Mouse (Mus musculus) midbrain, embryonic 13.5 days (tissue): Measurements from ENCODE around the gene Mettl7b. TPM values are rescaled to one million over a fixed set of nuclear protein-coding genes. Genes with fewer than 3 reads are reported as not detected.

Source experiments
- ATAC-seq: fragments of 200-750 bp; cut with Nextera tagmentation; 2 replicates; pipeline ENCODE4 v1.8.0; 2017; ENCODE audit warnings: mild to moderate bottlenecking, moderate TSS enrichment, moderate library complexity
- H3K27ac ChIP-seq: fragments of 300-500 bp; sonication (generic); 2 replicates; pipeline ENCODE4 v1.5.1; 2015; ENCODE audit warnings: inconsistent platforms, mild to moderate bottlenecking, moderate library complexity
- H3K27me3 ChIP-seq: fragments of 300-500 bp; sonication (generic); 2 replicates; pipeline ENCODE4 v1.6.1; 2015; ENCODE audit warnings: mild to moderate bottlenecking, inconsistent platforms
- H3K36me3 ChIP-seq: fragments of 300-500 bp; sonication (generic); 2 replicates; pipeline ENCODE4 v1.6.1; 2015; ENCODE audit warnings: mild to moderate bottlenecking, inconsistent platforms
- H3K4me1 ChIP-seq: fragments of 300-500 bp; sonication (generic); replicated peaks from 2 replicates; pipeline ENCODE4 v1.6.1; 2015; ENCODE audit warnings: inconsistent platforms
- H3K4me2 ChIP-seq: fragments of 300-500 bp; sonication (generic); replicated peaks from 2 replicates; pipeline ENCODE4 v1.6.1; 2015; ENCODE audit warnings: moderate library complexity, mild to moderate bottlenecking, inconsistent platforms
- H3K4me3 ChIP-seq: fragments of 300-500 bp; sonication (generic); replicated peaks from 2 replicates; pipeline ENCODE4 v1.5.1; 2015; ENCODE audit warnings: mild to moderate bottlenecking, inconsistent platforms
- H3K9ac ChIP-seq: fragments of 300-500 bp; sonication (generic); replicated peaks from 2 replicates; pipeline ENCODE4 v1.6.1; 2015; ENCODE audit warnings: mild to moderate bottlenecking, inconsistent platforms
- H3K9me3 ChIP-seq: fragments of 300-500 bp; sonication (generic); 2 replicates; pipeline ENCODE4 v1.6.1; 2016; ENCODE audit warnings: mild to moderate bottlenecking, inconsistent platforms
- WGBS: fragments of 180-500 bp; shearing (Covaris S2); methylation state at CpG from one replicate; pipeline ENCODE4 v1.1.7; 2015; 5-methylcytosine and 5-hydroxymethylcytosine counted together
- polyA plus RNA-seq: library from polyadenylated mRNA; unstranded; fragments of >200 nt; fragmentation: Nextera tagmentation; extraction: Ambion mirVana; gene quantifications from 2 replicates; pipeline ENCODE4 v1.2.1, GENCODE M21; 2015

Mettl7b gene
- polyA plus RNA-seq, 1 experiment from 2014 or later, result not detected

- Histone ChIP-seq H3K4me3 (no peak overlapping the region), H3K27me3 (peaks cover 9% of the 10 kb centered on the region), H3K9me3 (no peaks in the 10 kb centered on the region), H3K4me1 (peaks cover 21% of the 10 kb centered on the region), H3K27ac (peak overlapping the region; percentile 25; the same call in 1 of the 2 replicates), H3K36me3 (peaks cover 11% of the 10 kb centered on the region), H3K9ac (no peak overlapping the region), H3K4me2 (no peak overlapping the region)
- 9% methylated on average over 5 of the region's 5 CpGs for WGBS
- peak; percentile 9; the same call in 1 of the 2 replicates for ATAC-seq
Observed at GRCm38 (mm10) chr10:128913219-128913618, 47.6 kb downstream of the Mettl7b start.

DNA sequence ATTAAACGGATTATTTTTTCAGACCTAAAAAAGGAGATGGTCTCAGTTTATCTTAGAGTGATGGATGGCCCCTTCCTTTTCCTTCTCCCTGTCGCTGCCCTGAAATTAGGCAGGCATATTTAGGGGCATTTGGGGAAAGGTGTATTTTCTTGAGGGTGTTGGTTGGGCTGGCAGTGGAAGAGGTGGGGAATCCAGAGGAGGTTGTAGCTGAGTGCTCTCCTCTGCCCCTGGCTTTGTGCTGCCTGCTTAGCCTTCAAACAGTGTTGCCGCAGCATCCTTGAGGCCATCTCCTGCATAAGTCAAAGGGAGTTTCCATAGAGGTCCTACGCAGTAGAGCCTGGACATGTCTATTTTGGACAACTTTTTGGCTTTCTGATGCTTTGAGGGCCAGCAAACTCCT is 48.0 kb downstream of the Mettl7b start:
- Histone ChIP-seq H3K36me3 (peaks cover 7% of the 10 kb centered on the region), H3K27me3 (peaks cover 13% of the 10 kb centered on the region), H3K9me3 (no peaks in the 10 kb centered on the region), H3K4me1 (peaks cover 19% of the 10 kb centered on the region), H3K4me3 (no peak overlapping the region), H3K4me2 (no peak overlapping the region), H3K27ac (peak overlapping the region; percentile 25; the same call in 1 of the 2 replicates), H3K9ac (no peak overlapping the region)
- no peak for ATAC-seq
- 84% methylated on average over 4 of the region's 4 CpGs for WGBS

- no peak overlapping the region for H3K27ac ChIP-seq
- peaks cover 1% of the 10 kb centered on the region; the same call in 1 of the 2 replicates for H3K36me3 ChIP-seq
- no peaks in the 10 kb centered on the region for H3K9me3 ChIP-seq
- WGBS, result 89% methylated on average over 4 of the region's 4 CpGs
- H3K9ac ChIP-seq, result no peak overlapping the region
- H3K4me3 ChIP-seq, result no peak overlapping the region
- H3K4me1 ChIP-seq, result peaks cover 19% of the 10 kb centered on the region
- ATAC-seq, result no peak
- no peak overlapping the region for H3K4me2 ChIP-seq
- H3K27me3 ChIP-seq, result peaks cover 15% of the 10 kb centered on the region
Observed at GRCm38 (mm10) chr10:128912268-128912667, 48.5 kb downstream of the Mettl7b start.

DNA sequence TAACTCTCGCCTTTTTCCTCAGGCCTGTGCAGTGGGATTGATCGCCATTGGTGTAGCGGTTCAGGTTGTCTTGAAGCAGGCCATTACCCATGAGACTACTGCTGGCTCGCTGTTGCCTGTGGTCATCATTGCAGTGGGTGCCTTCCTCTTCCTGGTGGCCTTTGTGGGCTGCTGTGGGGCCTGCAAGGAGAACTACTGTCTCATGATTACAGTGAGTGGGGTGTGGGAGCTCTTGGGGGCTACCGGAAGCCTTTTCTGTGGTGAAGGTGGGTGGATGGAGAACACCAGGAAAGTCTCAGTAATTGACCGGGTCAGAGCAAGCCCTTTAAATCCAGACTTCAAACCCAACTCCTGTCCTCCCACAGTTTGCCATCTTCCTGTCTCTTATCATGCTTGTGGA is 49.4 kb downstream of the Mettl7b start:
- H3K36me3 ChIP-seq, result no peaks in the 10 kb centered on the region
- H3K9me3 ChIP-seq, result no peaks in the 10 kb centered on the region
- H3K27me3 ChIP-seq, result peaks cover 15% of the 10 kb centered on the region
- H3K4me2 ChIP-seq, result peak overlapping the region; percentile 86
- no peak overlapping the region for H3K27ac ChIP-seq
- no peak for ATAC-seq
- H3K9ac ChIP-seq, result no peak overlapping the region
- WGBS, result 95% methylated on average over 6 of the region's 6 CpGs
- H3K4me3 ChIP-seq, result no peak overlapping the region
- peaks cover 19% of the 10 kb centered on the region for H3K4me1 ChIP-seq

DNA sequence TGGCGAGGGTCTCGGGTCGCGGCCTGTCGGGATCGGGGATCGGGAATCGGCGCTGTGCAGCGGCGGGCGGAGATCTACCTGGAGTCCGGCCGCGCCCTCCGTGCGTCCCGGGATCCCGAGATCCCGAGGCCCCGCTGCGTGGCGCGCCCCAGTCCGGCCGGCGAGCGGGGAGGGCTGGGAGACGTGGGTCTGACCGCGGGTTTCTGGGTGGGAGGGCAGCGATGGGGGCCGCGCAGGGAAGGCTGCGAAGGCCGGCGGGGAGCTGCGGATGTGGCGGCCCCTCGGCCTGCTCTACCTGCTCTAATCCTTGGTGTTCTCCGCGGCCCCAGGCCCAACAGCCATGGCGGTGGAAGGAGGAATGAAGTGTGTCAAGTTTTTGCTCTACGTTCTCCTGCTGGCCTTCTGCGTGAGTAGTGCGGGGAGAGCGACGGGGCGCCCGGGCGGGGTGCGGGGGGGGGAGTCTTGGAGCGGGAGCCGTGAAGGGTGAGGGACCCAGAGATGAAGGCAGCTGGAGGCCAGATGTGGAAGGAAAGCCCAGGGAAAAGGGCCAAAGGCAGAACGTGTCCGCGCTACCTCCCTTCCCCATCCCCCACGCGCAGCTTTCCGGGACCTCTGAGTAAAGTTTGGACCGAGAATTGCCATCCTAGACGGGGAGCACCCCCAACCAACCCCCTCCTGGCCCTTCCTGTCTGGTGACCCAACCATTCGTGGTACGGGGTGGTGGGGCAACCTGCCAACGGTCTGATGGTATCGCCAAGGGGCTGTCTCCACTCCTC is 50.5 kb downstream of the Mettl7b start:
- peak overlapping the region; percentile 76 for H3K4me3 ChIP-seq
- peak overlapping the region; percentile 21; the same call in 1 of the 2 replicates for H3K27ac ChIP-seq
- WGBS, result 2% methylated on average over 53 of the region's 66 CpGs
- peaks cover 19% of the 10 kb centered on the region for H3K4me1 ChIP-seq
- peak overlapping the region; percentile 86 for H3K4me2 ChIP-seq
- ATAC-seq, result peak; percentile 31
- peak overlapping the region; percentile 85 for H3K9ac ChIP-seq
- H3K36me3 ChIP-seq, result no peaks in the 10 kb centered on the region
- no peaks in the 10 kb centered on the region for H3K9me3 ChIP-seq
- peaks cover 15% of the 10 kb centered on the region for H3K27me3 ChIP-seq

GRCm38 (mm10) chr10:128909567-128910028 is 51.2 kb downstream of the Mettl7b start:
- H3K9me3 ChIP-seq, result no peaks in the 10 kb centered on the region
- peaks cover 19% of the 10 kb centered on the region for H3K4me1 ChIP-seq
- 1% methylated on average over 39 of the region's 41 CpGs for WGBS
- H3K27ac ChIP-seq, result peak overlapping the region; percentile 21; the same call in 1 of the 2 replicates
- H3K36me3 ChIP-seq, result no peaks in the 10 kb centered on the region
- peaks cover 15% of the 10 kb centered on the region for H3K27me3 ChIP-seq
- H3K4me2 ChIP-seq, result peak overlapping the region; percentile 86
- peak overlapping the region; percentile 85 for H3K9ac ChIP-seq
- peak; percentile 69 for ATAC-seq
- peak overlapping the region; percentile 76 for H3K4me3 ChIP-seq

DNA sequence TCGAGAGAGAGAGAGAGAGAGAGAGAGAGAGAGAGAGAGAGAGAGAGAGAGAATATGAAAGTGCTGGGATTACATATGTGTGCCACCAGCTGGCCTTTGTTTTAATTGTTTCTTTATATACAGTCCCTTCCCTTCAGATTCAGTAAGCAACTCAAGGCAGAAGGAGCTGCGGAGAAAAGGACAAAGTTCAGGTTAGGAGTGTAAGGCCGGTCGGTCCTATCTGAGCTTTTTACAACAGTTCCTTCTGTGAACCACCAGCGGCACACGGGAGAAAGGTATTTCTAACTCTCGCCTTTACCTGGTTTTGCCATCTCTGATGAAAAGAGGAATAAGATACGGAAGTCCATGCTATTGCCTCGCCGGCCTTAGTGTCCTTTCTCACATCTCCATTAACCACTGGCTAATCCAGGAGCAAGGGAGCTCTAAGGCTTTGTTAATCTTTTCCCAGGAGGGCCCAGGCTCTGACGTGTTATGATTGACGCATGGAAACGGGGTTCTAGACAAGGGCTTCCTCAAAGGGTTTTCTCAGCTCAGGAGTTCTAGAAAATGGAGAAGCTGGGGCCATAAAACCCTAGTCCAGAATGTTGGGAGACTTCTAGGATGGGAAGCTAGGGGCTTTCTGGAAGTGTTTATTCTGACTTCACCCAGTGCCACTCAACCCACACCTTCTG is 51.9 kb downstream of the Mettl7b start:
- no peaks in the 10 kb centered on the region for H3K9me3 ChIP-seq
- H3K4me1 ChIP-seq, result peaks cover 19% of the 10 kb centered on the region
- no peak overlapping the region for H3K27ac ChIP-seq
- WGBS, result 54% methylated on average over 13 of the region's 13 CpGs
- H3K4me2 ChIP-seq, result peak overlapping the region; percentile 86
- H3K27me3 ChIP-seq, result peaks cover 15% of the 10 kb centered on the region
- H3K4me3 ChIP-seq, result peak overlapping the region; percentile 76
- no peaks in the 10 kb centered on the region for H3K36me3 ChIP-seq
- no peak for ATAC-seq
- peak overlapping the region; percentile 85; the same call in 1 of the 2 replicates for H3K9ac ChIP-seq

Other genes starting within 250 kb of the Mettl7b start
- 5.0 TPM in 2 replicates for gene Dgka, start 216.1 kb downstream of the Mettl7b start, polyA plus RNA-seq
- gene Pym1, start 213.1 kb downstream of the Mettl7b start, polyA plus RNA-seq, result 50.6 and 51.8 TPM in 2 replicates
- 0.32 and 0.48 TPM in 2 replicates for gene Mmp19, start 170.1 kb downstream of the Mettl7b start, polyA plus RNA-seq
- 54.1 and 56.3 TPM in 2 replicates for gene Dnajc14, start 156.9 kb downstream of the Mettl7b start, polyA plus RNA-seq
- 17.4 and 17.5 TPM in 2 replicates for gene Tmem198b, start 156.6 kb downstream of the Mettl7b start, polyA plus RNA-seq
- gene Sarnp, start 143.7 kb downstream of the Mettl7b start, polyA plus RNA-seq, result 203 and 209 TPM in 2 replicates
- 29.3 and 31.3 TPM in 2 replicates for gene Ormdl2, start 139.3 kb downstream of the Mettl7b start, polyA plus RNA-seq
- 11.2 and 11.7 TPM in 2 replicates for gene Gdf11, start 69.3 kb downstream of the Mettl7b start, polyA plus RNA-seq
- gene Cd63, start 60.0 kb downstream of the Mettl7b start, polyA plus RNA-seq, result 127 and 141 TPM in 2 replicates
- 14.8 and 20.9 TPM in 2 replicates for gene Rdh5, start 38.1 kb downstream of the Mettl7b start, polyA plus RNA-seq
- 266 and 289 TPM in 2 replicates for gene Bloc1s1, start 37.0 kb downstream of the Mettl7b start, polyA plus RNA-seq
- gene Itga7, start 27.2 kb downstream of the Mettl7b start, polyA plus RNA-seq, result 1.7 and 2.5 TPM in 2 replicates
- not detected in 2 replicates for gene Olfr9, start 28.4 kb upstream of the Mettl7b start, polyA plus RNA-seq
- gene Olfr763, start 49.8 kb upstream of the Mettl7b start, polyA plus RNA-seq, result not detected in 2 replicates
- gene Olfr764-ps1, start 78.9 kb upstream of the Mettl7b start, polyA plus RNA-seq, result not detected in 2 replicates
- gene Olfr765, start 89.0 kb upstream of the Mettl7b start, polyA plus RNA-seq, result not detected in 2 replicates
- not detected in 2 replicates for gene Olfr766-ps1, start 108.0 kb upstream of the Mettl7b start, polyA plus RNA-seq
- gene Olfr767, start 121.9 kb upstream of the Mettl7b start, polyA plus RNA-seq, result not detected in 2 replicates
- gene Olfr768, start 138.4 kb upstream of the Mettl7b start, polyA plus RNA-seq, result not detected in 2 replicates
- not detected in 2 replicates for gene Olfr769, start 156.9 kb upstream of the Mettl7b start, polyA plus RNA-seq
- not detected in 2 replicates for gene Olfr770, start 178.0 kb upstream of the Mettl7b start, polyA plus RNA-seq
- gene Olfr771, start 203.8 kb upstream of the Mettl7b start, polyA plus RNA-seq, result not detected in 2 replicates
- not detected in 2 replicates for gene Olfr772, start 216.9 kb upstream of the Mettl7b start, polyA plus RNA-seq
- gene Olfr773, start 226.4 kb upstream of the Mettl7b start, polyA plus RNA-seq, result not detected in 2 replicates